Mouse (Mus musculus) lung, postnatal 25 days (tissue): ENCODE results near the gene Psors1c2.

Experiments used
- DNase-seq: peaks from one replicate; pipeline ENCODE4 v3.0.0; 2022; ENCODE audit warnings: low spot score

The Psors1c2 gene

GRCm38 (mm10) chr17:35517526-35517925 is 15.5 kb upstream of the Psors1c2 start:
- DNase-seq: no peak

DNA sequence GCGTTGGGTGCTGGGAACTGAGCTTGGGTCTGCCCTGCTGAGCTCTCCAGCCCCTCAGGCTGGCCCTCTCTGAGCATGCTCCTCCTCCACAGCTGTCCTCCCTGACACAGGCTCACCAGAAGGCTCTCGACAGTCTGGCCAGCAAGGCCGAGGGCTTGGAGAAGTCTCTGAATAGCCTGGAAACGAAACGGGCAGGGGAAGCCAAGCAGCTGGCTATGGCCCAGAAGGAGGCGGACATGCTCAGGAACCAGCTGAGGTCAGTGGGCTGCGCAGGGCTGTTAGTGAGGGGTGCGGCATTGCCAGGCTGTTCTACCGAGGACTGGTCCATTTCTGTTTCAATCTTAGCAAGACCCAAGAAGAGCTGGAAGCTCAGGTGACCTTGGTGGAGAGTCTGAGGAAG is 8.6 kb upstream of the Psors1c2 start:
- no peak for DNase-seq

- DNase-seq: no peak
Measured at GRCm38 (mm10) chr17:35526644-35527043, 6.4 kb upstream of the Psors1c2 start.

DNA sequence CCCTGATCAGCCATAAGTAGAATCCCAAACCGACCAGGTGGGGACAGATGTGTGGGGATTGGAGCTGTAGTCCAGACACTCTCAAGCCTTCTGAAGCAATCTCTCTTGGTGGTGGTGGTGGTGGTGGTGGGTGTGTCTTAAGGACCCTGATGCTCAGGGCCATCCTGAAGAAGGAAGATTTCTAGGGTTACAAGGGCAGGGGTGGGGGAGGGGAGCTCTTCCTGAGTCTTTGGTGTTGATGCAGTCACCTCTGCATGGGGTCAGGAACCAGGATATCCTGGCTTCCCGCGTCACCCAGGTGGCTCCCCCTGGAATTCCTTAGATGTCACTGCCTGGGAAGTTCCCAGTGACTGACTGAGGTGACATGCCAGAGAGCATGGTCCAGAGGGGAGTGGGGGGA is 641 bp upstream of the Psors1c2 start:
- no peak for DNase-seq

DNA sequence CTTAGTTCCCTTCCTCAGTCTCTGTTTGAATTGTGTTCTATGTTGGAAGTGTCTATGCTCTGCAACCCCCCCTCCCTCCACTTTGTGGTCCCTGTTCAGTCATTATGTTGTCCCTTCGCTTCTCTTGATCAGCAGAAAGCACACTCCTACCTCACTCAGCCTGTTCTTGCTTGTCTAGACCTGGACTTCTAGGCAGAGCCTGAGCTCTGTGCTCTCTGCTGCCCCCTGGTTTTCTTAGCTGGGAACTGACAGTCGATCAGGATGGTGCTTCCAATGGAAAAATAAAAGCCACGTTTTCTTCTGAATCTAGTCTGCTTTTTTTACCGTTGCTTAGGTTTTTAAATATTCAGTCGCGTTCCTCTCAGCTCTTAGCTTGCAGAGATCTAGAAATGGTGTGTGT is 1.3 kb downstream of the Psors1c2 start:
- peak; percentile 70 for DNase-seq

GRCm38 (mm10) chr17:35537421-35537820 is 4.4 kb downstream of the Psors1c2 start:
- no peak for DNase-seq

GRCm38 (mm10) chr17:35538476-35538875 is 5.5 kb downstream of the Psors1c2 start:
- DNase-seq: no peak

GRCm38 (mm10) chr17:35539540-35539939 is 6.5 kb downstream of the Psors1c2 start:
- no peak for DNase-seq

DNA sequence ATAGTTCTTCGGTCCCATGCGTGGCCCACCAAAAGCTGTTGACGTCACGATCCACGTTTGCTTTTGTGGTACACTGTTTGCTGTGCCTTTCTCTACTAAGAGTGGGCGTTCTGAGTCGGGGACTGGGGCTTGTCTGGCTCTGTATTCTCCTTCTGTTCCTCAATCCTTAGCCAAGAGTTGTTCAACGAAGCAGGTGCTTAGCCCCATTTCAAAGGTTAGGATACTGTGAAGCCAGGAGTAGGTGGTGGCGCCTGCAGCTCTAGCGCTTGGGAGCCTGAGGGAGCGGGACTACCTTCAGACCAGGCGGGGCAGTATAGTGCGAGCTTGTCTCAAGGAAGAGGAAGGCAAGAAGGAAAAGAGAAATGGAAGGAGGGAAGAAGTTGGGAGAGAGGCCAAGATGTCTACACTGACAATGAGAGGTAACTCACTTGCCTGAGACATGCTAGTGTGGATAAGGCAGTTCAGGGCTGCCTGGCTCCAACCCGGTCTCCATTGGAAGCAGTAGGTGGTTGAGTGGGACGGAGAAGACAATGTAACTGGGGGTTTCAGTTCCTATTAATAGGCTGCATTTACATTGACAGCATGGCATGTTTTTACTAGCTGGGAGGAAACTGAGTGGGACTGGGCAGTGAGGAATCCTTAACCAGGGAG is 9.9 kb downstream of the Psors1c2 start:
- DNase-seq: no peak

DNA sequence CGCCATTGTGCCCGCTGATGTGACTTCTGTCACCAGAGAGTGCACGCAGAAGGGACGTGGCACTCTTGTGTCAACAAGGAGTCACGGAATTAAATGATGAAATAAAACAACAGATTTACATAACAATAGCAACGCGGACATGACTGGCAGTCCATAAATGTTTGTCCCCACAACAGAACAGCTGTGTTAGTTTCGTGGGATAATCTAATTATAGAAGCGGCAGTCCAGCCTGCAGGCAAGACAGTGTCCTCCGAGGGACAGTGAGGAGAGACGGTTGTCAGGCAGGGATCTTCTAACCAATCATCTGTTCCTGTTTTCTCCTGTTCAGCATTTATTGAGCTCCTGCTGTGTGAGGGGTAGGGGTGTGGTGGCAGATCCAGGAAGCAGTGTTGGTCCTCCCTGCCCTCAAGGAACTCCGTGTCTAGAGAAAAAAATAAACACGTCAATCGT is 10.4 kb downstream of the Psors1c2 start:
- DNase-seq: no peak

DNA sequence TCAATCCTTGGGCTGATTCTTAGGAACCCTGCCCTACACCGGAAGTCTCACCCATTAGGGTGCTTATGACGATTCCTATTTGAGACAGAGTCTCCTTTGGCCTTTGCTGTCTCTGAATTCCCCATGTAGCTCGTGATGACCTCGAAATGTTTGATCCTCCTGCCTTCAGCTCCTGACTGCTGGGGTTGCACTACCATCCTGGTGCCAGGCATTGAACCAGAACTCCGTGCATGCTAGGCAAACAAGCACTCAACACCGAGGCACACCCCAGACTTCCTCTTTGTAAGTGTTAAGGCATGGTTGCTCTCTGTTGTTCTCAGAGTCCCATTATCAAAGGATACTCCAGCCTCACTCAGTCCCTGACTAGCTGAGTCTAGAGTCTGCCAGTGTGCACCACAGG is 11.0 kb downstream of the Psors1c2 start:
- DNase-seq: no peak

- peak; percentile 25 for DNase-seq
Measured at GRCm38 (mm10) chr17:35544680-35545079, 11.7 kb downstream of the Psors1c2 start.

GRCm38 (mm10) chr17:35547465-35547864 is 14.5 kb downstream of the Psors1c2 start:
- DNase-seq: no peak

GRCm38 (mm10) chr17:35548636-35549035 is 15.6 kb downstream of the Psors1c2 start:
- no peak for DNase-seq

GRCm38 (mm10) chr17:35549437-35550142 is 16.6 kb downstream of the Psors1c2 start:
- DNase-seq: peak; percentile 76

GRCm38 (mm10) chr17:35550143-35550494 is 17.1 kb downstream of the Psors1c2 start:
- no peak for DNase-seq

GRCm38 (mm10) chr17:35550871-35551270 is 17.9 kb downstream of the Psors1c2 start:
- no peak for DNase-seq

DNA sequence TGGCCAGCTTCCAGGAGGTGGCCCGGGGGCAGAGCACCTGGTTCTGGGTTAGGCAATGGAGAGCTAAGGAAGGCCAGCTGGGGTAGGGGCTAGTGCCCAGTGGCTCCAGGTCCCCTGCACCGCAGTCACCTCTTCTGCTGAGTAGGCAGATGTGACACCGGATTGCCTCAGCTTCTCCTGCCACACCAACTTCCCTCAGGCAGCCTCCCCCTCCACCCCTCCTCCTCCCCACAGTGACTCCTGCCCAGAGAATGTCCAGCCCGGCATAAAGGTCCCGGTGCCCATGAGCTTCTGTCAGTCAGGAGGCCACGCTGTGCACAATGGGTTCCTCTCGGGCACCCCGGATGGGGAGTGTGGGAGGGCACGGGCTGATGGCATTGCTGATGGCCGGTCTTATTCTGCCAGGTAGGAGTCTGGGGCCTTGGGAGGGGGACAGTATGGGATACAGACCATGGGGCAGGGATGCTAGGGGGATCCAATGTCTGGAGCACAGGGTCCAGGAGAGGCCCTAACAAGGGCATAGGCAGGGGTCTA is 18.9 kb downstream of the Psors1c2 start, which contains the start of gene Cdsn:
TSS of gene Cdsn (plus strand) at position 248 of the 534 bp plus-strand sequence.
- no peak for DNase-seq

DNA sequence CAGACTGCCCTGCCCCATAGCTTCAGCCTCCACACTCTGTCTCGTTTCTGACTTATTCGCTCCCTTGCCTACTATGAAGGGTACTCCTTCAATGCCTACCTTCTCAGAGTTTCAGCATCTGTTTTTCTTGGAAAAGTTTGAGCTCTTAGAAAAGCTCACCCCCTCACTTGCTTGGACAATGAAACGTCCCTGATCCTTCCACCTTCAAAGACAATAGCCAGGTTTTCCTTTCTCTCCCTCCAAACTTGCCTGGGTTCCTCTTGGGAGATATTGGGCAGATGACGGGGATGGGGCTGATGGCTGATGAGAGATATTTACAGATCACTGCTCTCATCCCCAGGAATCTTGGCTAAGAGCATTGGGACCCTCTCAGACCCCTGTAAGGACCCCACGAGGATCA is 21.3 kb downstream of the Psors1c2 start:
- no peak for DNase-seq

- DNase-seq: no peak
Measured at GRCm38 (mm10) chr17:35554761-35555397, 21.9 kb downstream of the Psors1c2 start.

DNA sequence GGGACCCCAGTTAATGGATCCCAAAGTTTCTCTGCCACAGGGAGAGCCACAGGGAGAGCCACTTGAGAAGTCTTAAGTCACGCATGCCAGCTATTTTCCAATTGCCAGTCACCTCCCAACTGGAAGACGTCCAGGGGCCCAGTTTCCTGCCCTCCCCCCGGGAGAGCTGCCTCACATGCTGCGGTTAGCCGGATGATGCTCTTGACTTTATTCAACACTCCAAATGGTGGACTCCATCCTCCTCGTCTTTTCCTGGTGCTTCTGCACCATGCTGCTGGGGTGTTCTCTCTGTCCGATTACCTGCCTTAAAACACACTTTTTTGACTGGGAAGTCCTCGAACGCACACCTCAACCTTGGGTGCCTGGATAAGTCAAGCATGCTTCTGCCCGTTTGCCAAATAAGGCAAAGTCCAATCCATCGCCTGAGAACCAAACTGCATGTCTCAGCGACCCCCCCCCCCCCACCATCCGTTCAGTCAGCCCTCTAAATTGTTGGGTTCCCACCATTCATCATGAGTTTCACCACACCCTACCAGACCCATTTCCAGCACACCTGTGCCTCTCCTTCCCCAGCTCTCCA is 23.3 kb downstream of the Psors1c2 start:
- DNase-seq: no peak

GRCm38 (mm10) chr17:35556812-35557211 is 23.8 kb downstream of the Psors1c2 start:
- peak; percentile 53 for DNase-seq

DNA sequence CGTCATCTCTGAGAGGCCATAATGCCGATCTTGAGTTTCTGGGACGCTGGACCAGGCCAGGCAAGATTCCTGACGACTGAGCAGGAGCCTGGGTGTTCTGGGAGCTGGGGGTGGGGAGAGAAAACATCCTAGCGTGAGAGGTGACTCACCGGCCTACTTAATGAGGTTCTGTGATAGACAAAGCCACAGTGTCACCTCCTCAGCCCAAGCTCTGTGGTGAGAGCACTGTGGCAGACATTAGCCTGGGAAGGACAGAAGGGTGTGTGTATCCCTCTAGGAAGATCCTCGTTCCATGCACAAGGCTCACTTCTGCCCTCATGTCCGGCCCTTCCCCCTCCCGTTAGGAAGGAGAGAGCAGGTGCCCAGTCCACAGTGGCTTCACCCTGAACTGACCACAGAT is 24.4 kb downstream of the Psors1c2 start:
- DNase-seq: no peak
